Mouse (Mus musculus): Measurements from ENCODE around the gene Ccdc63.

- no peak for TF ChIP-seq POLR2A (IDR thresholded peaks at IDR 0.05; ENCODE audit: control insufficient read depth, extremely low read depth, insufficient read depth, low read length, poor library complexity)
- TF ChIP-seq CTCF (IDR thresholded peaks at IDR 0.05; ENCODE audit: borderline replicate concordance, control insufficient read depth, extremely low read depth, insufficient read depth, low read length, poor library complexity): no peak
These were observed 15.3 kb downstream of the Ccdc63 start for GRCm38 (mm10) chr5:122125211-122125760.

Measured in thymus, adult 2 months (tissue).